Mouse (Mus musculus) CH12.LX (cell line): Measurements from ENCODE around the gene Slit2. TPM values are rescaled to one million over a fixed set of nuclear protein-coding genes. Genes with fewer than 3 reads are reported as not detected.

Experiments
- DNase-seq: peaks from one replicate; pipeline ENCODE4 v3.0.0-alpha.2; 2013; ENCODE audit errors: extremely low read depth
- H3K27ac ChIP-seq: 2 replicates; pipeline ENCODE4 v1.5.1; 2012; ENCODE audit warnings: low read depth, mild to moderate bottlenecking, control low read depth, moderate library complexity; ENCODE audit not compliant: insufficient read depth
- H3K27me3 ChIP-seq: replicated peaks from 2 replicates; pipeline ENCODE3; 2012; ENCODE audit warnings: inconsistent platforms
- H3K36me3 ChIP-seq, 2 experiments: replicated peaks in 1 of 2; 2 replicates each; pipeline versions ENCODE3 to v1.6.1; 2012; ENCODE audit warnings: inconsistent platforms in 1 of 2, low read length in 1 of 2, mild to moderate bottlenecking in 1 of 2, mixed read lengths in 1 of 2, moderate library complexity in 1 of 2; ENCODE audit not compliant: control insufficient read depth in 1 of 2, insufficient read depth in 1 of 2
- H3K4me1 ChIP-seq, 2 experiments: 2 replicates each; pipeline ENCODE4 v1.6.1; 2012; ENCODE audit warnings: inconsistent platforms in 1 of 2, moderate library complexity in 1 of 2; ENCODE audit not compliant: insufficient read depth in 2 of 2, control insufficient read depth in 1 of 2
- H3K4me2 ChIP-seq: 2 replicates; pipeline ENCODE4 v1.6.1; 2012; ENCODE audit warnings: low read depth, mild to moderate bottlenecking, control low read depth; ENCODE audit not compliant: poor library complexity, insufficient read depth, severe bottlenecking
- H3K4me3 ChIP-seq, 3 experiments: fragments of 150-350 bp in 1 of 3; sonication (generic) in 1 of 3; replicated peaks in 1 of 3; 2 replicates each; pipeline versions ENCODE3 to v1.5.1; 2011 to 2012; ENCODE audit warnings: low read depth in 2 of 3, low read length in 2 of 3, mild to moderate bottlenecking in 2 of 3, moderate library complexity in 2 of 3, control low read depth in 1 of 3, improper control_type of control experiment in 1 of 3, inconsistent platforms in 1 of 3, mixed read lengths in 1 of 3; ENCODE audit not compliant: poor library complexity in 1 of 3
- H3K79me2 ChIP-seq: replicated peaks from 2 replicates; pipeline ENCODE4 v1.6.1; 2012; ENCODE audit warnings: mild to moderate bottlenecking, moderate library complexity; ENCODE audit not compliant: control insufficient read depth, poor library complexity, insufficient read depth, severe bottlenecking; ENCODE audit errors: extremely low read depth
- H3K9ac ChIP-seq: 2 replicates; pipeline ENCODE4 v1.6.1; 2012; ENCODE audit warnings: low read depth, mild to moderate bottlenecking, control low read depth, moderate library complexity; ENCODE audit not compliant: insufficient read depth
- H3K9me3 ChIP-seq: replicated peaks from 2 replicates; pipeline ENCODE3; 2012; ENCODE audit warnings: low read length, inconsistent platforms, mixed read lengths
- BHLHE40 ChIP-seq: IDR thresholded peaks from 2 replicates; pipeline ENCODE4 v1.6.1; 2011; ENCODE audit warnings: mild to moderate bottlenecking, low read depth, low read length, improper control_type of control experiment
- CHD1 ChIP-seq: IDR thresholded peaks from 2 replicates; pipeline ENCODE4 v1.6.1; 2012; ENCODE audit warnings: low read depth, low read length, improper control_type of control experiment, inconsistent platforms
- CHD2 ChIP-seq: IDR thresholded peaks from 2 replicates; pipeline ENCODE4 v1.6.1; 2011; ENCODE audit warnings: low read length, improper control_type of control experiment
- CTCF ChIP-seq, 2 experiments: IDR thresholded peaks in 1 of 2; conservative IDR thresholded peaks in 1 of 2; 2 replicates each; pipeline ENCODE4 v1.5.1; 2011 to 2012; ENCODE audit warnings: low read depth in 2 of 2, low read length in 2 of 2, improper control_type of control experiment in 1 of 2, inconsistent platforms in 1 of 2, mild to moderate bottlenecking in 1 of 2, moderate library complexity in 1 of 2
- E2F4 ChIP-seq: IDR thresholded peaks from 2 replicates; pipeline ENCODE4 v1.6.1; 2011; ENCODE audit warnings: low read depth, low read length, improper control_type of control experiment; ENCODE audit not compliant: insufficient replicate concordance
- ELF1 ChIP-seq: IDR thresholded peaks from 2 replicates; pipeline ENCODE4 v1.6.1; 2014; ENCODE audit warnings: low read depth, mild to moderate bottlenecking, inconsistent platforms, low read length, improper control_type of control experiment
- EP300 ChIP-seq: IDR thresholded peaks from 2 replicates; pipeline ENCODE4 v1.6.1; 2011; ENCODE audit warnings: low read length, improper control_type of control experiment
- ETS1 ChIP-seq: conservative IDR thresholded peaks from 2 replicates; pipeline ENCODE4 v1.6.1; 2012; ENCODE audit warnings: low read depth, mild to moderate bottlenecking, inconsistent platforms, low read length, improper control_type of control experiment, moderate library complexity
- HCFC1 ChIP-seq: IDR thresholded peaks from 2 replicates; pipeline ENCODE4 v1.6.1; 2012; ENCODE audit warnings: low read depth, mild to moderate bottlenecking, inconsistent platforms, low read length, improper control_type of control experiment
- JUN ChIP-seq: IDR thresholded peaks from 2 replicates; pipeline ENCODE4 v1.6.1; 2011; ENCODE audit warnings: low read depth, mild to moderate bottlenecking, low read length, improper control_type of control experiment, moderate library complexity; ENCODE audit not compliant: insufficient read depth
- JUND ChIP-seq: conservative IDR thresholded peaks from 2 replicates; pipeline ENCODE4 v1.6.1; 2011; ENCODE audit warnings: low read depth, low read length, improper control_type of control experiment
- KAT2A ChIP-seq: IDR thresholded peaks from 2 replicates; pipeline ENCODE4 v1.6.1; 2012; ENCODE audit warnings: low read length, improper control_type of control experiment, inconsistent platforms; ENCODE audit not compliant: insufficient replicate concordance
- MAFK ChIP-seq: IDR thresholded peaks from 2 replicates; pipeline ENCODE4 v1.6.1; 2011; ENCODE audit warnings: low read length, improper control_type of control experiment; ENCODE audit not compliant: insufficient replicate concordance
- MAX ChIP-seq: IDR thresholded peaks from 2 replicates; pipeline ENCODE4 v1.6.1; 2011; ENCODE audit warnings: low read length, improper control_type of control experiment
- MAZ ChIP-seq: IDR thresholded peaks from 2 replicates; pipeline ENCODE4 v1.6.1; 2012; ENCODE audit warnings: low read depth, mild to moderate bottlenecking, inconsistent platforms, low read length, improper control_type of control experiment, moderate library complexity
- MXI1 ChIP-seq: IDR thresholded peaks from 2 replicates; pipeline ENCODE4 v1.6.1; 2011; ENCODE audit warnings: mild to moderate bottlenecking, low read depth, low read length, improper control_type of control experiment
- MYC ChIP-seq: IDR thresholded peaks from 2 replicates; pipeline ENCODE4 v1.6.1; 2011; ENCODE audit warnings: low read depth, mild to moderate bottlenecking, improper control_type of control experiment, low read length
- NRF1 ChIP-seq: IDR thresholded peaks from 2 replicates; pipeline ENCODE4 v1.6.1; 2014; ENCODE audit warnings: low read depth, mild to moderate bottlenecking, inconsistent platforms, low read length, improper control_type of control experiment, moderate library complexity
- PAX5 ChIP-seq: IDR thresholded peaks from 2 replicates; pipeline ENCODE4 v1.6.1; 2012; ENCODE audit warnings: low read length, inconsistent platforms, mixed read lengths
- POLR2AphosphoS2 ChIP-seq: IDR thresholded peaks from 2 replicates; pipeline ENCODE4 v1.6.1; 2011; ENCODE audit warnings: low read depth, low read length, improper control_type of control experiment
- RAD21 ChIP-seq: IDR thresholded peaks from 2 replicates; pipeline ENCODE4 v1.6.1; 2011; ENCODE audit warnings: low read depth, mild to moderate bottlenecking, low read length, improper control_type of control experiment, moderate library complexity
- TBP ChIP-seq: conservative IDR thresholded peaks from 2 replicates; pipeline ENCODE4 v1.6.1; 2011; ENCODE audit warnings: low read depth, low read length, improper control_type of control experiment
- UBTF ChIP-seq: IDR thresholded peaks from 2 replicates; pipeline ENCODE4 v1.6.1; 2012; ENCODE audit warnings: low read depth, mild to moderate bottlenecking, inconsistent platforms, low read length, improper control_type of control experiment, moderate library complexity
- USF1 ChIP-seq: IDR thresholded peaks from 2 replicates; pipeline ENCODE4 v1.6.1; 2014; ENCODE audit warnings: low read depth, mild to moderate bottlenecking, inconsistent platforms, low read length, improper control_type of control experiment
- USF2 ChIP-seq: conservative IDR thresholded peaks from 2 replicates; pipeline ENCODE4 v1.6.1; 2011; ENCODE audit warnings: low read depth, low read length, improper control_type of control experiment
- ZKSCAN1 ChIP-seq: IDR thresholded peaks from 2 replicates; pipeline ENCODE4 v1.6.1; 2012; ENCODE audit warnings: low read depth, inconsistent platforms, low read length, improper control_type of control experiment, borderline replicate concordance
- dilution Hi-C: fragments of 300-500 bp; cut with MboI; formaldehyde crosslinking; loops from 2 replicates; pipeline ENCODE4 v1.14.3; 2020; ENCODE audit warnings: low sequenced_read_pairs; ENCODE audit not compliant: extremely low pct_unique_long_range_greater_than_20kb, extremely low pct_ligation_motif_present
- in situ Hi-C: fragments of 300-500 bp; cut with MboI; formaldehyde crosslinking; loops from 3 replicates; pipeline ENCODE4 v1.14.3; 2019; ENCODE audit warnings: low sequenced_read_pairs, low pct_ligation_motif_present, low pct_unique_long_range_greater_than_20kb, mixed read lengths
- polyA plus RNA-seq: library from polyadenylated mRNA; unstranded; fragments of >175 nt; gene quantifications from 2 replicates; pipeline ENCODE4 v1.2.1, GENCODE M21; 2012; ENCODE audit warnings: low read depth; ENCODE audit not compliant: insufficient read length
- total RNA-seq, 2 experiments: library from RNA; depleted of rRNA; stranded (reverse); fragments of 300-350 nt in 1 of 2; fragments of >200 nt in 1 of 2; gene quantifications; 2 replicates each; pipeline ENCODE4 v1.2.3; 2012 to 2014

Slit2 gene
- total and polyA plus RNA-seq, 3 experiments, result 0.04 to 0.20 (median 0.17) TPM

GRCm38 (mm10) chr5:48078730-48079129 is 95.8 kb downstream of the Slit2 start:
- dilution Hi-C loops (no loop called here), in situ Hi-C loops (no loop called here)
- H3K79me2 ChIP-seq, result no peaks in the 10 kb centered on the region
- H3K27ac ChIP-seq, result no peak overlapping the region
- DNase-seq, result no peak
- H3K4me2 ChIP-seq, result no peak overlapping the region
- H3K36me3 ChIP-seq, result no peaks in the 10 kb centered on the region
- no peak for TF ChIP-seq ETS1
- TF ChIP-seq EP300, result no peak
- TF ChIP-seq CHD1, result no peak
- no peak for TF ChIP-seq POLR2AphosphoS2
- no peak for TF ChIP-seq MYC
- no peak for TF ChIP-seq NRF1
- no peak for TF ChIP-seq MAX
- TF ChIP-seq E2F4, result no peak
- no peak for TF ChIP-seq UBTF
- no peak for TF ChIP-seq TBP
- TF ChIP-seq MAZ, result no peak
- TF ChIP-seq JUN, result no peak
- no peak for TF ChIP-seq MXI1
- TF ChIP-seq MAFK, result no peak
- no peak for TF ChIP-seq PAX5
- TF ChIP-seq JUND, result no peak
- no peak for TF ChIP-seq BHLHE40
- no peak for TF ChIP-seq CTCF (conservative IDR thresholded peaks at IDR 0.05 in 1 of 2, IDR thresholded peaks at IDR 0.05 in 1 of 2; ENCODE audit: low read depth in 2 of 2, low read length in 2 of 2)
- TF ChIP-seq CHD2, result no peak
- no peak for TF ChIP-seq RAD21
- H3K4me3 ChIP-seq, result no peak overlapping the region
- no peaks in the 10 kb centered on the region for H3K27me3 ChIP-seq
- no peak overlapping the region for H3K9ac ChIP-seq
- no peaks in the 10 kb centered on the region for H3K4me1 ChIP-seq
- H3K9me3 ChIP-seq, result no peaks in the 10 kb centered on the region

GRCm38 (mm10) chr5:48081223-48081881 is 98.4 kb downstream of the Slit2 start:
- dilution Hi-C loops, result no loop called here
- Histone ChIP-seq H3K9ac (no peak overlapping the region), H3K79me2 (no peaks in the 10 kb centered on the region), H3K36me3 (no peaks in the 10 kb centered on the region), H3K4me3 (no peak overlapping the region), H3K9me3 (no peaks in the 10 kb centered on the region), H3K4me2 (no peak overlapping the region), H3K4me1 (no peaks in the 10 kb centered on the region), H3K27me3 (no peaks in the 10 kb centered on the region), H3K27ac (no peak overlapping the region)
- DNase-seq, result no peak
- TF ChIP-seq MYC, result no peak
- TF ChIP-seq ZKSCAN1, result no peak
- TF ChIP-seq KAT2A, result no peak
- no peak for TF ChIP-seq HCFC1
- no peak for TF ChIP-seq USF1
- no peak for TF ChIP-seq ELF1
- TF ChIP-seq POLR2AphosphoS2, result no peak
- TF ChIP-seq E2F4, result no peak
- no peak for TF ChIP-seq MAZ
- no peak for TF ChIP-seq USF2
- in situ Hi-C loops, result no loop called here
